9 mouse cellular contexts compared by ENCODE assay signal in genomic region chr5:137277360-137278342, GRCm38 (mm10). TPM values are rescaled to one million over a fixed set of nuclear protein-coding genes. Genes with fewer than 3 reads are reported as not detected.
DNase-seq lines count a peak whose midpoint lies in the region; TF ChIP-seq lines count a peak whose summit lies in the region.
"Had no signal": no experiment of that assay in that cellular context is flagged by ENCODE, and none has a peak within 500 bp of the region (broad histone marks: within the 10 kb centered on the region; RNA-seq: fewer than 3 reads in every experiment).

No protein-coding gene starts in this region.

- no peak for TF ChIP-seq POLR2A in bone marrow, adult 2 months (IDR thresholded peaks at IDR 0.05; ENCODE audit: borderline replicate concordance, control insufficient read depth, low read depth, low read length)

- no peaks in the 10 kb centered on the region; the same call in 1 of the 2 replicates for H3K4me1 ChIP-seq in bone marrow, adult 2 months (ENCODE audit: control insufficient read depth, insufficient read depth, low read length)
- H3K4me1 ChIP-seq in hindbrain, embryonic 10.5 days (replicated peaks): peaks cover 7% of the 10 kb centered on the region; the same call in 1 of the 2 replicates

- H3K36me3 ChIP-seq in hindbrain, embryonic 10.5 days: no peaks in the 10 kb centered on the region

- peak overlapping the region; percentile 23; the same call in 1 of the 2 replicates for H3K4me3 ChIP-seq in layer of hippocampus, adult 2 months
- no peak overlapping the region for H3K4me3 ChIP-seq in bone marrow, adult 2 months (replicated peaks; ENCODE audit: control insufficient read depth, low read depth, low read length)
- H3K4me3 ChIP-seq in hindbrain, embryonic 10.5 days: no peak overlapping the region
- H3K4me3 ChIP-seq: megakaryocyte, embryonic 14.5 days had no signal

- TF ChIP-seq CTCF in layer of hippocampus, adult 2 months (conservative IDR thresholded peaks at IDR 0.05): peak; percentile 83
- peak; percentile 27; the same call in 1 of the 2 replicates for TF ChIP-seq CTCF in bone marrow, adult 2 months (IDR thresholded peaks at IDR 0.05; ENCODE audit: control insufficient read depth, insufficient read depth, low read length)

- H3K27me3 ChIP-seq in hindbrain, embryonic 10.5 days (ENCODE audit: insufficient read depth, poor library complexity, severe bottlenecking): no peaks in the 10 kb centered on the region

- H3K27ac ChIP-seq in layer of hippocampus, adult 2 months: 0 out of 2 replicates have a peak overlapping the region, but pooled peaks have one; percentile 32
- H3K27ac ChIP-seq in bone marrow, adult 2 months (ENCODE audit: control insufficient read depth, insufficient read depth, low read depth, low read length, poor library complexity): no peak overlapping the region
- no peak overlapping the region for H3K27ac ChIP-seq in hindbrain, embryonic 10.5 days

- no peak for DNase-seq in layer of hippocampus, adult 2 months (ENCODE audit: low spot score in 2 of 2)
- DNase-seq in layer of hippocampus, adult 18-20 months (ENCODE audit: low spot score in 2 of 2): no peak
- peak; percentile 40 for DNase-seq in hindbrain, embryonic 10.5 days (ENCODE audit: low spot score)
- peak; percentile 61 for DNase-seq in lung, postnatal 10 days
- no peak for DNase-seq in urinary bladder, adult 2 months (ENCODE audit: low spot score)
- DNase-seq in c-Kit-positive CD71-positive TER-119-positive erythroid progenitor cells, embryonic 14.5 days (ENCODE audit: low spot score): no peak
- DNase-seq in gastrocnemius, postnatal 25 days: no peak

- 48% methylated on average over 18 of the region's 18 CpGs for WGBS in bone marrow, adult 2 months
- 65% methylated on average over 18 of the region's 18 CpGs for WGBS in hindbrain, embryonic 10.5 days

- H3K9me3 ChIP-seq in hindbrain, embryonic 10.5 days: peaks cover 12% of the 10 kb centered on the region

RNA-seq across cellular contexts. Expression of gene Ache, which starts 9.7 kb away (rescaled TPM):
- 10 to 100 TPM; 58.5 to 62.3 TPM for total RNA-seq in layer of hippocampus, adult 2 months (2021)
- total RNA-seq in layer of hippocampus, adult 18-20 months (2021): 10 to 100 TPM; 55.3 to 56.2 TPM
- polyA plus RNA-seq in bone marrow, adult 2 months (2011; ENCODE audit: insufficient read depth, insufficient read length, low replicate concordance, missing spikeins): 115 and 217 TPM in 2 replicates
- 5.9 and 7.1 TPM in 2 replicates for polyA plus RNA-seq in hindbrain, embryonic 10.5 days (2016; fragmentation: Nextera tagmentation; extraction: Ambion mirVana)
- 0.87 and 1.1 TPM in 2 replicates for polyA plus RNA-seq in urinary bladder, adult 2 months (2012; rRNA removed)
- total RNA-seq in gastrocnemius, postnatal 25 days (2021): 10 to 100 TPM; 26.4 to 40.7 TPM

RNA-seq across cellular contexts. Expression of gene Ufsp1, which starts 16.8 kb away (rescaled TPM):
- total RNA-seq in layer of hippocampus, adult 2 months (2021): 10 to 100 TPM; 12.4 to 13.8 TPM
- total RNA-seq in layer of hippocampus, adult 18-20 months (2021): 10 to 100 TPM; 10.9 to 11.7 TPM
- polyA plus RNA-seq in bone marrow, adult 2 months (2011; ENCODE audit: insufficient read depth, insufficient read length, low replicate concordance, missing spikeins): 74.0 and 131 TPM in 2 replicates
- 10.6 and 12.2 TPM in 2 replicates for polyA plus RNA-seq in hindbrain, embryonic 10.5 days (2016; fragmentation: Nextera tagmentation; extraction: Ambion mirVana)
- 8.2 and 9.0 TPM in 2 replicates for polyA plus RNA-seq in urinary bladder, adult 2 months (2012; rRNA removed)
- 10 to 100 TPM; 18.3 to 24.4 TPM for total RNA-seq in gastrocnemius, postnatal 25 days (2021)

RNA-seq across cellular contexts. Expression of gene Srrt, which starts 29.8 kb away (rescaled TPM):
- total RNA-seq in layer of hippocampus, adult 2 months (2021): 100 to 1,000 TPM; 223 to 232 TPM
- total RNA-seq in layer of hippocampus, adult 18-20 months (2021): 100 to 1,000 TPM; 202 to 234 TPM
- polyA plus RNA-seq in bone marrow, adult 2 months (2011; ENCODE audit: insufficient read depth, insufficient read length, low replicate concordance, missing spikeins): 304 and 461 TPM in 2 replicates
- 175 and 186 TPM in 2 replicates for polyA plus RNA-seq in hindbrain, embryonic 10.5 days (2016; fragmentation: Nextera tagmentation; extraction: Ambion mirVana)
- polyA plus RNA-seq in urinary bladder, adult 2 months (2012; rRNA removed): 163 and 168 TPM in 2 replicates
- total RNA-seq in gastrocnemius, postnatal 25 days (2021): 10 to 100 TPM; 38.5 to 44.7 TPM

RNA-seq across cellular contexts. Expression of gene Trip6, which starts 36.6 kb away (rescaled TPM):
- total RNA-seq in layer of hippocampus, adult 2 months (2021): 1 to 10 TPM; 4.8 to 7.3 TPM
- total RNA-seq in layer of hippocampus, adult 18-20 months (2021): 1 to 10 TPM; 5.4 to 6.2 TPM
- polyA plus RNA-seq in bone marrow, adult 2 months (2011; ENCODE audit: insufficient read depth, insufficient read length, low replicate concordance, missing spikeins): 9.0 and 15.5 TPM in 2 replicates
- polyA plus RNA-seq in hindbrain, embryonic 10.5 days (2016; fragmentation: Nextera tagmentation; extraction: Ambion mirVana): 53.9 and 57.2 TPM in 2 replicates
- polyA plus RNA-seq in urinary bladder, adult 2 months (2012; rRNA removed): 54.5 and 62.8 TPM in 2 replicates
- 1 to 10 TPM; 5.2 to 5.3 TPM for total RNA-seq in gastrocnemius, postnatal 25 days (2021)

RNA-seq across cellular contexts. Expression of gene Slc12a9, which starts 55.7 kb away (rescaled TPM):
- total RNA-seq in layer of hippocampus, adult 2 months (2021): 10 to 100 TPM; 27.9 to 28.4 TPM
- total RNA-seq in layer of hippocampus, adult 18-20 months (2021): 10 to 100 TPM; 21.6 to 23.7 TPM
- 10.9 and 14.4 TPM in 2 replicates for polyA plus RNA-seq in bone marrow, adult 2 months (2011; ENCODE audit: insufficient read depth, insufficient read length, low replicate concordance, missing spikeins)
- polyA plus RNA-seq in hindbrain, embryonic 10.5 days (2016; fragmentation: Nextera tagmentation; extraction: Ambion mirVana): 14.2 and 17.2 TPM in 2 replicates
- 16.6 and 17.1 TPM in 2 replicates for polyA plus RNA-seq in urinary bladder, adult 2 months (2012; rRNA removed)
- total RNA-seq in gastrocnemius, postnatal 25 days (2021): 1 to 10 TPM; 2.3 to 3.1 TPM

Comparison
In these comparisons a context has a peak if more than half of its experiments do, and no peak if none do; other contexts are left out.
1. DNase-seq: peak in hindbrain, embryonic 10.5 days (single experiment) and lung, postnatal 10 days (single experiment); none in layer of hippocampus, adult 2 months (0 of 2), layer of hippocampus, adult 18-20 months (0 of 2), urinary bladder, adult 2 months (single experiment), c-Kit-positive CD71-positive TER-119-positive erythroid progenitor cells, embryonic 14.5 days (single experiment) and gastrocnemius, postnatal 25 days (single experiment).
2. RNA of gene Srrt, which starts 29.8 kb away (total RNA-seq): 202 to 234 TPM in layer of hippocampus, adult 18-20 months and 223 to 232 TPM in layer of hippocampus, adult 2 months; 38.5 to 44.7 TPM in gastrocnemius, postnatal 25 days; every median in the first group is over 4 times any median in the second.